Mouse (Mus musculus) frontal cortex, adult (tissue): ENCODE measurements at regions not wholly inside any gene's neighbourhood (a gene's known extent, or its start where the extent isn't known, plus 50 kb on each side); places are given as distances from the start of the nearest gene placed in this dataset.

ENCODE experiments used
- ATAC-seq: cut with Nextera tagmentation; 2 replicates; pipeline ENCODE4 v1.9.2; 2017; ENCODE audit warnings: mild to moderate bottlenecking, moderate library complexity, mixed read lengths; ENCODE audit not compliant: low TSS enrichment

DNA sequence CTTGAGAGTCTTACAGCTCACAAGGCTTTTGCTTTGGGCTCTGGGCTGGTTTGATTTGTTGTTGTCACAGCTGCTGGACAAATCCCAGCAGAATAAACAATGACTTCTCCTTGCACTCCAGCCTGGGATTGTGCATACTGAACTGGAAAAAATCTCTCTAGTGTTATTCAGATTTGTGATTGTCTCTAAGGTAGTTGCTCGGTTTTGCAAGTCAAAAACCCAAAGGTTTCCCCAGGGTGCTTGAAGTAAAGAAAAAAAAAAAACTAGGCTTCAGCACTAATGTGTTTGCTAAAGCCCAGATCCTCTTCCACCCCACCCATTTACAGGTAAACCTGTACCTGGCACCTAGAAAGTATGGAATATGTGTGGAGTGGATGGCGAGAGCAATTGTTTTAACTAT lies 149.5 kb upstream of the Spef2 start:
- no peak for ATAC-seq

DNA sequence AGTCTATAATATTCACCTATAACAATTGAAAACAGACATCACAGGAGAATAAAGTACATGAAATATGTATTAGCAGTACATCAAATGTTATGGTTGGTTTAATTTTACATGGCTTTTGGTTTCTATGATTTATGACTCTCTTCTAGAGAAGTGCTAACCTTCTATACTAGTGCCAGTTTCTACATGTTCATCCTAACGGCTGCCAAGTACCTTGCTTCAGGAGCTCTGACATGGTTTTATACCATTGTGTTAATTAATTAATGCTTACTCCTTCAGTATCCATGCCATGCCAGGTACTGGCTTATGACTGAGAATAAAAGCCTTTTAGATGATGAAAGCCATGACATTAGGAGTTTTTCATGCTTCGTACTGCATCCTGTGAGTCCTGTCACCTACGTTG lies 144.5 kb upstream of the Spef2 start:
- no peak for ATAC-seq

DNA sequence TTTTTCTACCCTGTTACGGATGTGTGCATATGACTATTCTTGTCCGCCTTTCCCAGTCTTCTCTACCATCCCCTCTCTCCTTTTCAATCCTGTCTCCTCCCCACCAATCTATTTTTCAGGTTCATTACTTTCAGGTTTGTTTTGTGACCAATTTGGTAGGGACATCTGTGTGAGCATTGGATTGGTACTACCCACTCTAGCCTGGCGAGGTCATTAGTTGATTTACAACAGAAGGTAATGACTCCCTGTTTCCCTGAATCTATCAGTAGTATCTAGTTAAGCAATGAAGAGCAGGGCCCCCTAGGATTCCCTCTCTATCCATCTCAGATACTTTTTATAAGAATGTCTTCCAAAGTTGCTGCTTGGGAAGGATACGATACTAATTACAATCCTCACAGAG lies 143.5 kb upstream of the Spef2 start:
- no peak for ATAC-seq

DNA sequence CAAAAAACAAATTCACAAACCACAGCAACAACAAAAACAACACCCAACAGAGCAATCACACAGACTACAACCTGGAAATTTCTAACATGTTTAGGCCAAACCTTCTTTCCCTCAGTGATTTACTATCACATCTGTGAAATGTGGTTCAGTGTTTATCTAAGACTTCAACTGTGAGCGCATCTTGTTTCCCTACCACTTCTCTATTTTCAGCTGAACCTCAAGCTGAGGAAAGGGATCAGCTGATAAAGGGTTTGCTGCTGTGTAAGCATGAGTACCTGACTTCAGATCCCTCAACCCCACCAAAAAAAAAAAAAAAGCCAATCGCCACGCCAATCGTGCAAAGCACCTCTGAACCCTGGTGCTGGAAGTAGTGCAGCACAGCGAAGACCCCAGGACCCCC lies 142.8 kb upstream of the Spef2 start:
- ATAC-seq = no peak

DNA sequence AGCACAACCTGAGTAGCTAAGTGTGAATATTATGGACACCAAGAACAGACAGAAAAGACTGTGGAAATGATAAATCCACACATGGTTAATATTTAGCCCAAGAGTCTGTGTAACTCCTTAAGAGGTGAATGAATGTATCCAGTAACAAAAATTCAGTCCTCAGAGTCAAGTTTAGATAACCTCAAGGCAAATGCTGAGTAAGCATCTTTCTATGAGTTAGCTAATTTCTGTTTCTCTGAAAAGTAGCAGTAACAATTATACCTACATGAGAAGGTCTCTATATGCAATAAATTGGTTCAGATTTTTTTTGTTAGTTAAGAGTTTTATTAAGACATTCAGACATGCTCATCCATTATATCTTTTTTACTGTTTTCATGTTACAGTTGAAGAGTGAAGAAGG lies 127.1 kb upstream of the Spef2 start:
- no peak for ATAC-seq

DNA sequence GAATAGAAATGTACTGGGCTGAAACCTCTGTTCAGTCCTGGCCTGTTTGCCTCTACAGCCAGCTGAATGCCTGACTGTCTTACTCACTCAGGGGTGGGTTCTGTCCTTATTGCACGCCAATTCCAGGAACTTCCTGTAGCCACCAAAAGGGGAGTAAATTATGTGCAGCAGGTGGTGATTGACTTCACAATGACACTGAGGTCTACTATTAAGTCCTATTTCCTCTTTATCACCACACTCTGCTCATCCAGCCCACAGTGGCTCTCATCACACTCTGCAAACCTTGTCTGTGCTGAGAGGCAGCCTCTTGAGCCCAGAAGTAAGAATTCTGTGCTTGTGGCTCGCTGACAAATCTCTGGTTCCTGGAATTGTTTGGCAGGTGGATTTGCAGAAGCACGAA lies 121.5 kb upstream of the Spef2 start:
- peak; percentile 84 for ATAC-seq

DNA sequence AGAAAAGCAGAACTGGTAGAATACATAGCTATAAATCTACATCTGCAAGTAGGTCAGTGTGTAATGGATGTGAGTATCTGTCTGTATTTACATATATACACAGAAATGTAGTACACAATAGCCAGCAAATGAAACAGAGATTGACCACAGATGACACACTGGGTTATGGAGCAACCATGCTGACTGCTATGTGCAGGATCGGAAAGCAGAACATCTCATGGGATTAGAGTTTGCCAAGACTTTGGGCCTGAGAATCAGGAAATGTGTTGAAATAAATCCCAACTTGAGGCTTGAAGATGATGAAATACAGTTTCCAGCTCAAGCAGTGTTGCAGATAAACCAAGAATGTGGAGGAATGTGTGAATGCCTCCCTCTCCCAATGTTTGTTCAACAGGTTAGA lies 116.1 kb upstream of the Spef2 start:
- no peak for ATAC-seq

DNA sequence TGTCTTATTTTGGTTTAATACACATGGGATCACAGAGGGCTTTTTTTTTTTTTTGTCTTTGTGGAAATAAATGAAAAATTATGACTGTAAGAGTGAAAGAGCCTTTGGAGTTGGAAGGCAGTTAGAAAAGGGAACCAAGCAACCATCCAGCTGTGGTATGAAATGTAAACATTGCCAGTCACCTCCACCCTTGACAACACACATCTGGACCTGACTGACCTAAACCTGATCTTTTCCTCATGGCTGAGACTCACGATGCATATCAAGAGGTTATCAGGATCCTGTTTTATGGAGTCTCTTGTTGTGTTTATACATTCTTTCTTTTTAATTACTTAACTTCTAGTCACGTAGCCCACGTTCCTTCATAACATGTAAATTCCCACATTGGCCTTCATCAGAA lies 113.2 kb upstream of the Spef2 start:
- ATAC-seq = no peak

DNA sequence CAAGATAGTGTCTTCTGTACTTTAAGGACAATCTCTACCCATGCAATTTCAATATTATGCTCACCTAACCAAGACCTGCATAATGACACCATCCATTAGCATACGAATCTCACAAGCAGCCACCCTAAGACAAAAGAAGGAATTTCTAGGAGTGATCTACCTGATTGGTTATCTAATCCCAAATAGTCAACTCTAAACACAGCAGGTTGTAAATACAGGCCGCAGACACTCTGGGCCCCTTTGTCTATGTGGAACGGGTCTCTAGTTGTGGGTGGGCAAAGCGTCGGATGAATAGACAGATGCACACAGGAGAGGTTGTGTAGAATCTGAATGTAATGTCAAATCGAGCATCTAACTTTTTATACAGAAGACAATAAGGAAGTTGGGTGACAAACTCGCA lies 91.0 kb upstream of the Spef2 start:
- ATAC-seq = no peak

DNA sequence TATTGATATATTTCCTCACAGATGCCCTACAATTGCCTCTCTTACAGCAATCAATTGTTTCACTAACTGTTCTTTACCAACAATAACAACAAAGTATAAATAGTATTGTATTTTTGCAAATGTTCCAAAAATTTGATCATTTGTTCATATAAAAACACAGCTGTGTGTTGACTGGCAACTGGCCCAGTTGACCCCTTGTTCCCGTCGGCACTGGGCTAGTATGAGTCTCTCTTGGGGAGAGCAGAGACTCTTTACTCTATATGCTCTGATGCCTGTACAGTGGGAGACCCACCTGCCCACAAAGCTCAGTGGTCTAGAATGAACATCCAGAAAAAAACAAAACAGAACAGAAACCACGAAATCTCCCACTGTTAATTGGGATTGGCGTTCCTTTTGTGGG lies 86.4 kb upstream of the Spef2 start:
- ATAC-seq = no peak

DNA sequence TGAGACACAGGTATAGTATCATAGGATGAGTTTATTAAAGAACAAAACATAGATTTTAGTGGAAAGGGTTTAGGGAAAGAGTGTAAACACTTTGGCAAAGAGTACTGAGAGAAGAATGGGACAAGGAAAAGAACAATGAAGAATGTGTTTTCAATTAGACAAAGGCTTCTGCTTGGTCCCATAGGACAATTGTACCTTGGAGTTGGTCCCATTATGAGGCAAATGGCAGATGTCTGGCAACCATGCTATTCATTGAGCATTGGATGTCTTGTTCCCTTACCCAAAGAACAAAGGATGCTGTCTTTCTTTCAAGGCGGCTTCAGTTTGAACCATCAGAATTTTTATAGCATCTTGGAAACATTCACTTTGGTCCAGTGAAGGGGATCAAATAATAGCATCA lies 55.8 kb upstream of the Spef2 start:
- peak; percentile 87 for ATAC-seq
